Mouse (Mus musculus): ENCODE results near the gene Spata22. TPM values are rescaled to one million over a fixed set of nuclear protein-coding genes. Genes with fewer than 3 reads are reported as not detected.
A peak's percentile ranks its signal among the peaks of the same experiment; 100 is the strongest.

Gene Spata22
- not detected in 2 replicates for polyA plus RNA-seq (2015; fragmentation: Nextera tagmentation; extraction: Ambion mirVana)

- no peaks in the 10 kb centered on the region for H3K36me3 ChIP-seq (ENCODE audit: insufficient read depth, low read length)
- TF ChIP-seq CTCF (IDR thresholded peaks at IDR 0.05) (no peak), EP300 (IDR thresholded peaks at IDR 0.05) (no peak)
- no peak for ATAC-seq
- no peaks in the 10 kb centered on the region for H3K9me3 ChIP-seq (ENCODE audit: low read length)
- no peak within 1 kb of the TSS for H3K9ac ChIP-seq (replicated peaks; ENCODE audit: low read depth)
- no peaks in the 10 kb centered on the region for H3K4me1 ChIP-seq (ENCODE audit: insufficient read depth, low read depth, low read length)
- H3K4me2 ChIP-seq (replicated peaks; ENCODE audit: low read depth, low read length) = no peak within 1 kb of the TSS
- no peaks in the 10 kb centered on the region for H3K27me3 ChIP-seq (replicated peaks; ENCODE audit: insufficient read depth, low read length)
- no peak for DNase-seq (ENCODE audit: low spot score)
- WGBS = 75% methylated on average over 27 of the region's 27 CpGs
- no peak within 1 kb of the TSS for H3K27ac ChIP-seq (ENCODE audit: low read length)
- no peak within 1 kb of the TSS for H3K4me3 ChIP-seq (ENCODE audit: low read depth, low read length)
Measured at GRCm38 (mm10) chr11:73329442-73329841, at the start of gene Spata22, which contains the start of the genes Aspa and Gm49340. TSS of gene Spata22 (plus strand) at chr11:73329741. TSS of gene Aspa (minus strand) at chr11:73329596. TSS of gene Gm49340 (plus strand) at chr11:73329741.

DNA sequence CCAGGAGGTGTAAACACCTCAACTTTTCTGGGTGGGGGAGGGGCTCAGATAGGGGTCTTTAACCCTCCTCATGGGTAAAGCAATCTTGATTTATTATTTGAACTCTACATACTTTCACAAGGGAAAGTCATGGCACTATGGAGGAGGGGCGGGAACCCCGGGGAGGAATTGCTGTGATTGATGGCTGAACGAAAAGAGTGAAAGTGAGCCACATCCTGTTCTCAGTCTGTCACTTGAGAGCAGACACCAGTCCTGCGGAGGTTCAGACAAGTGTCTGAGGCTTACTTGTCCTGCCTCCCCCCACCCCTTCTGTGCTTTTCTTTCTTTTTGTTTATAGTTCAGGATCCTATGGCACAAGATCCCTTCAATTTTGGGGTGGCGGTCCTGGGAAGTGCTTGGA, 48.8 kb upstream of the Spata22 start:
- no peak overlapping the region for H3K4me3 ChIP-seq (ENCODE audit: low read depth, low read length)
- no peaks in the 10 kb centered on the region for H3K27me3 ChIP-seq (replicated peaks; ENCODE audit: insufficient read depth, low read length)
- H3K36me3 ChIP-seq (ENCODE audit: insufficient read depth, low read length) = no peaks in the 10 kb centered on the region
- H3K9me3 ChIP-seq (ENCODE audit: low read length) = no peaks in the 10 kb centered on the region
- H3K4me2 ChIP-seq (replicated peaks; ENCODE audit: low read depth, low read length) = no peak overlapping the region
- DNase-seq (ENCODE audit: low spot score) (peak; percentile 13), ATAC-seq (no peak)
- H3K4me1 ChIP-seq (ENCODE audit: insufficient read depth, low read depth, low read length) = no peaks in the 10 kb centered on the region
- H3K27ac ChIP-seq (ENCODE audit: low read length) = no peak overlapping the region
- 25% methylated on average over 5 of the region's 5 CpGs for WGBS
- H3K9ac ChIP-seq (replicated peaks; ENCODE audit: low read depth) = no peak overlapping the region
- no peak for TF ChIP-seq CTCF (IDR thresholded peaks at IDR 0.05)
- no peak for TF ChIP-seq EP300 (IDR thresholded peaks at IDR 0.05)

GRCm38 (mm10) chr11:73281528-73282027, 48.0 kb upstream of the Spata22 start:
- Histone ChIP-seq H3K27me3 (replicated peaks; ENCODE audit: insufficient read depth, low read length) (no peaks in the 10 kb centered on the region), H3K4me1 (ENCODE audit: insufficient read depth, low read depth, low read length) (no peaks in the 10 kb centered on the region), H3K9me3 (ENCODE audit: low read length) (no peaks in the 10 kb centered on the region), H3K9ac (replicated peaks; ENCODE audit: low read depth) (no peak overlapping the region), H3K4me2 (replicated peaks; ENCODE audit: low read depth, low read length) (peak overlapping the region; percentile 54), H3K36me3 (ENCODE audit: insufficient read depth, low read length) (no peaks in the 10 kb centered on the region), H3K27ac (ENCODE audit: low read length) (no peak overlapping the region), H3K4me3 (ENCODE audit: low read depth, low read length) (peak overlapping the region; percentile 20; the same call in 1 of the 2 replicates)
- 2% methylated on average over 16 of the region's 16 CpGs for WGBS
- peak; percentile 63 for TF ChIP-seq CTCF (IDR thresholded peaks at IDR 0.05)
- no peak for TF ChIP-seq EP300 (IDR thresholded peaks at IDR 0.05)
- ATAC-seq (peak; percentile 65), DNase-seq (ENCODE audit: low spot score) (peak; percentile 81)

- DNase-seq (ENCODE audit: low spot score) (peak; percentile 73), ATAC-seq (peak; percentile 66)
- no peak overlapping the region for H3K4me2 ChIP-seq (replicated peaks; ENCODE audit: low read depth, low read length)
Measured at GRCm38 (mm10) chr11:73283369-73283768, 46.2 kb upstream of the Spata22 start.

GRCm38 (mm10) chr11:73283926-73284325, 45.6 kb upstream of the Spata22 start:
- H3K9me3 ChIP-seq (ENCODE audit: low read length) = no peaks in the 10 kb centered on the region
- H3K27ac ChIP-seq (ENCODE audit: low read length) = peak overlapping the region; percentile 59
- ATAC-seq (peak; percentile 21), DNase-seq (ENCODE audit: low spot score) (peak; percentile 41)
- no peaks in the 10 kb centered on the region for H3K36me3 ChIP-seq (ENCODE audit: insufficient read depth, low read length)
- no peaks in the 10 kb centered on the region for H3K27me3 ChIP-seq (replicated peaks; ENCODE audit: insufficient read depth, low read length)
- TF ChIP-seq EP300 (IDR thresholded peaks at IDR 0.05) = no peak
- TF ChIP-seq CTCF (IDR thresholded peaks at IDR 0.05) = no peak
- H3K4me2 ChIP-seq (replicated peaks; ENCODE audit: low read depth, low read length) = no peak overlapping the region
- no peaks in the 10 kb centered on the region; the same call in 1 of the 2 replicates for H3K4me1 ChIP-seq (ENCODE audit: insufficient read depth, low read depth, low read length)
- WGBS = 31% methylated on average over 1 of the region's 1 CpGs
- no peak overlapping the region for H3K4me3 ChIP-seq (ENCODE audit: low read depth, low read length)
- no peak overlapping the region for H3K9ac ChIP-seq (replicated peaks; ENCODE audit: low read depth)

More at GRCm38 (mm10) chr11:73283369-73283768, 46.2 kb upstream of the Spata22 start:
- no peaks in the 10 kb centered on the region; the same call in 1 of the 2 replicates for H3K4me1 ChIP-seq (ENCODE audit: insufficient read depth, low read depth, low read length)
- H3K9me3 ChIP-seq (ENCODE audit: low read length) = no peaks in the 10 kb centered on the region
- 61% methylated on average over 9 of the region's 9 CpGs for WGBS
- no peak overlapping the region for H3K4me3 ChIP-seq (ENCODE audit: low read depth, low read length)
- H3K27ac ChIP-seq (ENCODE audit: low read length) = peak overlapping the region; percentile 59; the same call in 1 of the 2 replicates
- no peak for TF ChIP-seq EP300 (IDR thresholded peaks at IDR 0.05)
- no peak for TF ChIP-seq CTCF (IDR thresholded peaks at IDR 0.05)
- no peak overlapping the region for H3K9ac ChIP-seq (replicated peaks; ENCODE audit: low read depth)
- H3K36me3 ChIP-seq (ENCODE audit: insufficient read depth, low read length) = no peaks in the 10 kb centered on the region
- H3K27me3 ChIP-seq (replicated peaks; ENCODE audit: insufficient read depth, low read length) = no peaks in the 10 kb centered on the region

DNA sequence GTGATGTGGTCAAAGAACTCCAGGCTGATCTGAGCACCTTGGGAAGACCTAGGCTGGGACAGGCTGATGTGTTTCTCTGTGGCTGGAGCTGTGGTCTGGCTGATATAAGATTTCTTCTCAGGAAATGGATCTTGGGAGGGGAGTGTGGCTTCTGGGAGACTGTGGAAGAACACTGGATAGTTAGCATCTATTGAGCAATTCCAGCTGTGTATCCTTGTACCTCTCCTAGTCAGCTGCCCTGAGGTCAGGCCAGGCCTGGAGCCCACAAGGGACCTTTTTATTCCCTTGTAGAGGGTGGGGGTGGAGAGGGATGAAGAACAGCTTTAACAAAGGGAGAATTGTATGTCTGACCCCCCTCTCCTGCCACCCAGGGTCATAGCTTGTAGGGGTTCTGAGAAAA, 45.2 kb upstream of the Spata22 start:
- no peaks in the 10 kb centered on the region for H3K36me3 ChIP-seq (ENCODE audit: insufficient read depth, low read length)
- no peaks in the 10 kb centered on the region; the same call in 1 of the 2 replicates for H3K4me1 ChIP-seq (ENCODE audit: insufficient read depth, low read depth, low read length)
- no peaks in the 10 kb centered on the region for H3K27me3 ChIP-seq (replicated peaks; ENCODE audit: insufficient read depth, low read length)
- H3K9ac ChIP-seq (replicated peaks; ENCODE audit: low read depth) = no peak overlapping the region
- DNase-seq (ENCODE audit: low spot score) = peak; percentile 47
- no peak overlapping the region for H3K4me3 ChIP-seq (ENCODE audit: low read depth, low read length)
- no peaks in the 10 kb centered on the region for H3K9me3 ChIP-seq (ENCODE audit: low read length)
- no peak overlapping the region for H3K4me2 ChIP-seq (replicated peaks; ENCODE audit: low read depth, low read length)
- H3K27ac ChIP-seq (ENCODE audit: low read length) = peak overlapping the region; percentile 59
- peak; percentile 27 for ATAC-seq
- no peak for TF ChIP-seq CTCF (IDR thresholded peaks at IDR 0.05)
- no peak for TF ChIP-seq EP300 (IDR thresholded peaks at IDR 0.05)
